8 mouse cellular contexts compared by ENCODE assay signal in genomic region chr19:14891090-14891428, GRCm38 (mm10).
DNase-seq lines count a peak whose midpoint lies in the region; ATAC-seq lines count a peak whose summit lies in the region.

No protein-coding gene starts in this region.

- no peak for DNase-seq in kidney, postnatal 14 days
- DNase-seq in cerebellum, adult 11 months = no peak
- DNase-seq in urinary bladder, postnatal 25 days (ENCODE audit: low spot score) = no peak
- DNase-seq in layer of hippocampus, adult 8-10 months (ENCODE audit: low spot score in 2 of 2) = no peak

- no peaks in the 10 kb centered on the region for H3K9me3 ChIP-seq in kidney, embryonic 16.5 days (ENCODE audit: low read length)
- no peaks in the 10 kb centered on the region for H3K9me3 ChIP-seq in embryonic facial prominence, embryonic 13.5 days
- H3K9me3 ChIP-seq in hindbrain, embryonic 15.5 days = no peaks in the 10 kb centered on the region
- no peaks in the 10 kb centered on the region for H3K9me3 ChIP-seq in midbrain, embryonic 16.5 days (replicated peaks; ENCODE audit: control insufficient read depth, low read length, poor library complexity, severe bottlenecking)

- no peak overlapping the region for H3K9ac ChIP-seq in kidney, embryonic 16.5 days (replicated peaks; ENCODE audit: low read length)
- no peak overlapping the region for H3K9ac ChIP-seq in embryonic facial prominence, embryonic 13.5 days
- no peak overlapping the region for H3K9ac ChIP-seq in hindbrain, embryonic 15.5 days
- peak overlapping the region; percentile 36; the same call in 1 of the 2 replicates for H3K9ac ChIP-seq in midbrain, embryonic 16.5 days (ENCODE audit: low read depth, low read length)

- H3K27me3 ChIP-seq in kidney, embryonic 16.5 days (ENCODE audit: insufficient read depth, low read length) = peaks cover 51% of the 10 kb centered on the region
- H3K27me3 ChIP-seq in embryonic facial prominence, embryonic 13.5 days = peaks cover 46% of the 10 kb centered on the region
- H3K27me3 ChIP-seq in hindbrain, embryonic 15.5 days = peaks cover under 1% of the 10 kb centered on the region; the same call in 1 of the 2 replicates
- H3K27me3 ChIP-seq in midbrain, embryonic 16.5 days (ENCODE audit: control insufficient read depth, insufficient read depth, low read depth, low read length) = 0 out of 2 replicates have a peak, but pooled peaks cover 2% of the 10 kb centered on the region

- H3K4me1 ChIP-seq in kidney, embryonic 16.5 days (ENCODE audit: insufficient read depth, low read length) = peaks cover 22% of the 10 kb centered on the region
- peaks cover 25% of the 10 kb centered on the region for H3K4me1 ChIP-seq in embryonic facial prominence, embryonic 13.5 days
- H3K4me1 ChIP-seq in hindbrain, embryonic 15.5 days (replicated peaks) = peaks cover 42% of the 10 kb centered on the region
- peaks cover 25% of the 10 kb centered on the region for H3K4me1 ChIP-seq in midbrain, embryonic 16.5 days (ENCODE audit: control insufficient read depth, insufficient read depth, low read length)

- 2% methylated on average over 9 of the region's 9 CpGs for WGBS in kidney, embryonic 16.5 days
- 1% methylated on average over 9 of the region's 9 CpGs for WGBS in embryonic facial prominence, embryonic 13.5 days
- under 1% methylated on average over 9 of the region's 9 CpGs for WGBS in hindbrain, embryonic 15.5 days
- WGBS in midbrain, embryonic 16.5 days = 1% methylated on average over 9 of the region's 9 CpGs

- no peak overlapping the region for H3K27ac ChIP-seq in kidney, embryonic 16.5 days (ENCODE audit: low read length)
- H3K27ac ChIP-seq in embryonic facial prominence, embryonic 13.5 days = no peak overlapping the region
- H3K27ac ChIP-seq in hindbrain, embryonic 15.5 days (replicated peaks) = peak overlapping the region; percentile 75
- peak overlapping the region; percentile 65 for H3K27ac ChIP-seq in midbrain, embryonic 16.5 days (ENCODE audit: low read length)

- ATAC-seq in kidney, embryonic 16.5 days (ENCODE audit: low FRiP score, low TSS enrichment) = no peak
- ATAC-seq in embryonic facial prominence, embryonic 13.5 days (ENCODE audit: insufficient number of reproducible peaks, insufficient read depth, low FRiP score, low TSS enrichment, low read depth) = no peak
- no peak for ATAC-seq in hindbrain, embryonic 15.5 days (ENCODE audit: low FRiP score, low read depth)
- ATAC-seq in midbrain, embryonic 16.5 days = peak; percentile 59; the same call in 1 of the 2 replicates

- H3K4me2 ChIP-seq in kidney, embryonic 16.5 days (replicated peaks; ENCODE audit: low read depth, low read length) = peak overlapping the region; percentile 50
- H3K4me2 ChIP-seq in embryonic facial prominence, embryonic 13.5 days = peak overlapping the region; percentile 60
- peak overlapping the region; percentile 54 for H3K4me2 ChIP-seq in hindbrain, embryonic 15.5 days
- H3K4me2 ChIP-seq in midbrain, embryonic 16.5 days (ENCODE audit: low read length) = peak overlapping the region; percentile 56

- H3K4me3 ChIP-seq in kidney, embryonic 16.5 days (ENCODE audit: low read length) = peak overlapping the region; percentile 24
- peak overlapping the region; percentile 32 for H3K4me3 ChIP-seq in embryonic facial prominence, embryonic 13.5 days
- peak overlapping the region; percentile 20 for H3K4me3 ChIP-seq in hindbrain, embryonic 15.5 days
- peak overlapping the region; percentile 22 for H3K4me3 ChIP-seq in midbrain, embryonic 16.5 days (ENCODE audit: low read depth, low read length)

- no peaks in the 10 kb centered on the region for H3K36me3 ChIP-seq in kidney, embryonic 16.5 days (ENCODE audit: insufficient read depth, low read length)
- H3K36me3 ChIP-seq in embryonic facial prominence, embryonic 13.5 days = no peaks in the 10 kb centered on the region
- H3K36me3 ChIP-seq in hindbrain, embryonic 15.5 days = no peaks in the 10 kb centered on the region
- H3K36me3 ChIP-seq in midbrain, embryonic 16.5 days (ENCODE audit: control insufficient read depth, insufficient read depth, low read length) = no peaks in the 10 kb centered on the region

Comparison
In these comparisons a context has a peak if more than half of its experiments do, and no peak if none do; other contexts are left out.
1. H3K27ac ChIP-seq: peak in hindbrain, embryonic 15.5 days (single experiment) and midbrain, embryonic 16.5 days (single experiment); none in kidney, embryonic 16.5 days (single experiment) and embryonic facial prominence, embryonic 13.5 days (single experiment).
2. Peak in every context shown above with its lines, with median percentiles within 50 percentile points of each other: H3K4me2 ChIP-seq and H3K4me3 ChIP-seq.